Mouse (Mus musculus) C2C12 (cell line): ENCODE measurements around the gene Gga3. TPM values are rescaled to one million over a fixed set of nuclear protein-coding genes. Genes with fewer than 3 reads are reported as not detected.
A peak's percentile ranks its signal among the peaks of the same experiment; 100 is the strongest.
"Not testable (repeated sequence)": the region's sequence is repeated elsewhere in the genome, so short reads cannot be mapped to it uniquely, and the experiment has no call there.

ENCODE experiments used
- H3K27me3 ChIP-seq: one replicate; pipeline ENCODE4 v1.6.1; 2011; ENCODE audit not compliant: control insufficient read depth, insufficient read depth, insufficient read length
- H3K36me3 ChIP-seq: one replicate; pipeline ENCODE4 v1.6.1; 2011; ENCODE audit not compliant: control insufficient read depth, insufficient read depth
- H3K4me3 ChIP-seq: one replicate; pipeline ENCODE4 v1.5.1; 2011; ENCODE audit warnings: mild to moderate bottlenecking, control low read depth; ENCODE audit not compliant: poor library complexity, insufficient read depth, severe bottlenecking
- H3K79me2 ChIP-seq: one replicate; pipeline ENCODE4 v1.6.1; 2011; ENCODE audit not compliant: control insufficient read depth, insufficient read depth
- H3K79me3 ChIP-seq: one replicate; pipeline ENCODE4 v1.6.1; 2011; ENCODE audit warnings: low read depth, control low read depth
- H3ac ChIP-seq: one replicate; pipeline ENCODE3; 2011; ENCODE audit warnings: low read depth; ENCODE audit not compliant: control insufficient read depth, insufficient read length
- CEBPB ChIP-seq: IDR thresholded peaks from one replicate; pipeline ENCODE4 v1.6.1; 2011; ENCODE audit warnings: low read depth, mild to moderate bottlenecking, control low read depth, moderate library complexity
- CTCF ChIP-seq: IDR thresholded peaks from one replicate; pipeline ENCODE4 v1.5.1; 2011; ENCODE audit not compliant: control insufficient read depth, insufficient read depth, insufficient read length
- FOSL1 ChIP-seq: IDR thresholded peaks from one replicate; pipeline ENCODE4 v1.8.0; 2011; ENCODE audit warnings: mild to moderate bottlenecking, low read length; ENCODE audit not compliant: poor library complexity, insufficient read depth, severe bottlenecking
- MAX ChIP-seq: IDR thresholded peaks from one replicate; pipeline ENCODE4 v1.6.1; 2011; ENCODE audit warnings: mild to moderate bottlenecking, control low read depth
- MYOD1 ChIP-seq: IDR thresholded peaks from one replicate; pipeline ENCODE4 v1.6.1; 2011; ENCODE audit warnings: low read depth; ENCODE audit not compliant: control insufficient read depth, insufficient read length
- MYOG ChIP-seq: IDR thresholded peaks from one replicate; pipeline ENCODE4 v1.6.1; 2011; ENCODE audit not compliant: control insufficient read depth, insufficient read length; ENCODE audit errors: extremely low read depth
- USF1 ChIP-seq: IDR thresholded peaks from one replicate; pipeline ENCODE4 v1.6.1; 2011; ENCODE audit warnings: low read depth, mild to moderate bottlenecking, control low read depth, moderate library complexity
- long read RNA-seq, 2 experiments: library from polyadenylated mRNA; unstranded; transcript quantifications; one replicate each; pipeline ENCODE4 v2.0.0; 2019 to 2020
- polyA plus RNA-seq: library from polyadenylated mRNA; unstranded; fragments of >200 nt; fragmentation: generic; extraction: Trizol; gene quantifications from one replicate; pipeline ENCODE4 v1.2.1, GENCODE M21; 2012; ENCODE audit warnings: missing spikeins

Gene Gga3
- polyA plus RNA-seq: 16.0 TPM
- long read RNA-seq, experiment 1, partial matches to known transcripts: 1 of 2 reads
- long read RNA-seq, experiment 1, other reads (novel, unspliced or antisense): 0 of 2 reads
- long read RNA-seq, experiment 2, transcript Gga3-201 (17 exons, 3,816 nt): major isoform, 13 of 21 reads
- long read RNA-seq, experiment 2, partial matches to known transcripts: 4 of 21 reads
- long read RNA-seq, experiment 2, other reads (novel, unspliced or antisense): 4 of 21 reads

- H3ac ChIP-seq: peak within 1 kb of the TSS; percentile 97
- peaks cover 49% of the 10 kb centered on the region for H3K79me3 ChIP-seq
- H3K27me3 ChIP-seq: no peaks in the 10 kb centered on the region
- peaks cover 46% of the 10 kb centered on the region for H3K36me3 ChIP-seq
- H3K79me2 ChIP-seq: peaks cover 76% of the 10 kb centered on the region
- H3K4me3 ChIP-seq: peak within 1 kb of the TSS; percentile 99
- TF ChIP-seq CEBPB (no peak), USF1 (no peak), MAX (peak; percentile 99), MYOG (no peak)
Measured at GRCm38 (mm10) chr11:115603476-115604303, at the start of gene Gga3, which contains the start of gene Mrps7. Gene Gga3 (minus strand): TSS chr11:115604051. Gene Mrps7 (plus strand): TSS chr11:115603925.

- H3ac ChIP-seq: no peak overlapping the region
- no peak for TF ChIP-seq MAX
- TF ChIP-seq MYOG: no peak
- no peak for TF ChIP-seq FOSL1
- TF ChIP-seq USF1: no peak
- no peak for TF ChIP-seq MYOD1
- no peak for TF ChIP-seq CTCF
- H3K27me3 ChIP-seq: no peaks in the 10 kb centered on the region
- peaks cover 2% of the 10 kb centered on the region for H3K79me3 ChIP-seq
- H3K79me2 ChIP-seq: peaks cover 8% of the 10 kb centered on the region
- H3K4me3 ChIP-seq: no peak overlapping the region
- peaks cover 38% of the 10 kb centered on the region for H3K36me3 ChIP-seq
Measured at GRCm38 (mm10) chr11:115653194-115653593, 49.3 kb upstream of the Gga3 start.

DNA sequence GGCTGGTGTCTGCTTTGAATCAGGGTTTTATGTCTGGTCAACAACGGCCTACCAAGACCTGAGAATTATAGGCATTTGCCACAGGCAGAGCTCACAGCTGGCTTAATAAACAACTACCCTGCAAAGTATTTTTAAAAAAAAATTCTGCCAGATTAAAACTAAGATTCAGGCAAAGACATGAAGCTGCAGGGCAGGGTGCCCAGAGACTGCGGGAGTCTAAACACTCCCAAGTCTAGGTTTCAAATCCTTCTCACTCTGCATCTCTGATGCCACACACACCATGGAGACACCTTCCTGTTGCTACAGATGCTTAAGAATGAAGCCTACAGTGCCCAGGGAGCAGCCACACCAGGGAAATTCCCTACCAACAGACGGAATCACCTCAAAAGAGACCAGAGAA lies 47.8 kb upstream of the Gga3 start:
- H3K79me3 ChIP-seq: no peaks in the 10 kb centered on the region
- H3K36me3 ChIP-seq: peaks cover 45% of the 10 kb centered on the region
- H3K79me2 ChIP-seq: peaks cover 3% of the 10 kb centered on the region
- no peak overlapping the region for H3ac ChIP-seq
- H3K4me3 ChIP-seq: no peak overlapping the region
- TF ChIP-seq USF1 (no peak), MAX (no peak), MYOG (no peak), MYOD1 (no peak)
- no peaks in the 10 kb centered on the region for H3K27me3 ChIP-seq

DNA sequence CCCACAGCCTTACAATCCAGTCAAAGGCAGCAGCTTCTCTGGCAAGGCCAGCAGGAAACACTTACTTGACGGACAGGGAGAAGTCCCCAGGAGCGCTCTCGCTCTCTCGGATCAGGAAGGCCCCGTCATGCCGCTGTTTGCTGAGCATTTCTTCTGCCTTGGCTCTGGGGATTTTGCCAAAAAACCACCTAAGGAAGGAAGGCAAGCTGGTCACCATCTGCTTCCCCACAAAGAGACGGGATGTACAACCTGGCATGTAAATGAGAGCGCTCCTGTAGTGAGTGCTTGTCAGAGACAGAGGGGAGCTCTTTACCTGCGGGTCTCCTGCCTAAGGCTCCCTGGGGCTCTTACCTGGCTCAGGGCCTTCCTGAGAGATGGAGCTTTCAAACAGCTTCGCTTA lies 45.9 kb upstream of the Gga3 start:
- H3K79me3 ChIP-seq: no peaks in the 10 kb centered on the region
- H3K4me3 ChIP-seq: no peak overlapping the region
- H3K27me3 ChIP-seq: no peaks in the 10 kb centered on the region
- H3ac ChIP-seq: no peak overlapping the region
- peaks cover 48% of the 10 kb centered on the region for H3K36me3 ChIP-seq
- no peaks in the 10 kb centered on the region for H3K79me2 ChIP-seq
- no peak for TF ChIP-seq USF1
- TF ChIP-seq MYOD1: no peak
- TF ChIP-seq MYOG: no peak
- TF ChIP-seq CTCF: no peak
- no peak for TF ChIP-seq FOSL1
- TF ChIP-seq MAX: no peak
- no peak for TF ChIP-seq CEBPB

DNA sequence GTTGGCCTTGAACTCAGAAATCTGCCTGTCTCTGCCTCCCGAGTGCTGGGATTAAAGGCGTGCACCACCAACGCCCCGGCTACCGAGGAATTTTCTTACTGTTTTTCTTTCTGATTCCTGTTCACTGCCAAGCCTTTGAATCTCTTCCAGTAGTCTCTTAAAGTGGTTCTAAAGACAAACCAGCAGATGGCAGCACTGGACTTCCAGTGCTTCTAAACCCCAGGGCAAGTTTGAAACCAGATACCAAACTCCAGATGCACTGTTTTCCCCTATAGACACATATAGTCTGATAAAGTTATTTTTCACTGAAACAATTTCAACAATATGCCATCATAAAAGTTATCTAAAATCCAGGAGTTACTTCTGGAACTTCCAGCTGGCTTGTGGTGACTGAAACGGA lies 43.6 kb upstream of the Gga3 start:
- H3K36me3 ChIP-seq: peaks cover 39% of the 10 kb centered on the region
- no peak for TF ChIP-seq CEBPB
- TF ChIP-seq MYOG: no peak
- TF ChIP-seq CTCF: no peak
- TF ChIP-seq MYOD1: no peak
- no peak for TF ChIP-seq USF1
- no peak for TF ChIP-seq MAX
- TF ChIP-seq FOSL1: no peak
- H3K79me3 ChIP-seq: no peaks in the 10 kb centered on the region

DNA sequence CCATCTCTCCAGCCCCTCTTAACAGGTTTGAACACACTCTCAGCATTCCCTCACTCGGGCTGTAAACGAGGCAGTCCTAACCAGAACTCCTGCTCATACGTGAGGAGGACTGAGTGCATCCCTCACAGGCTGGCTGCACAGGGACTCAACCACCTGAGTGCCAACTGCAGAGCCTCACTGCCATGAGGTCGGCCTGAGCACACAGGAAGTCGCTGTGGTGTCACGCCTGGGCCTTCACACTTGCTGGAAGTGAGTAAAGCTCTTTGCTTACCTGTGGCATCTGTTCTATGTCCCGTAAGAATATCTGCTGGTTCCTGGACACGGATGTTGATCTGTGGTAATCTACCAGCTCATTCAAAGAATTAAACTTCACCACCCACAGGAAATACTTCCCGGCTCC lies 42.6 kb upstream of the Gga3 start:
- no peaks in the 10 kb centered on the region for H3K79me3 ChIP-seq
- no peaks in the 10 kb centered on the region for H3K27me3 ChIP-seq
- H3K36me3 ChIP-seq: peaks cover 39% of the 10 kb centered on the region
- no peak for TF ChIP-seq FOSL1
- no peak for TF ChIP-seq MYOD1
- TF ChIP-seq MYOG: no peak
- TF ChIP-seq CTCF: no peak
- no peak for TF ChIP-seq CEBPB
- no peak for TF ChIP-seq MAX
- no peak for TF ChIP-seq USF1
- H3ac ChIP-seq: no peak overlapping the region
- H3K4me3 ChIP-seq: no peak overlapping the region
- no peaks in the 10 kb centered on the region for H3K79me2 ChIP-seq

More for the DNA sequence above, 43.6 kb upstream of the Gga3 start:
- Histone ChIP-seq H3ac (no peak overlapping the region), H3K79me2 (no peaks in the 10 kb centered on the region), H3K4me3 (no peak overlapping the region), H3K27me3 (no peaks in the 10 kb centered on the region)

DNA sequence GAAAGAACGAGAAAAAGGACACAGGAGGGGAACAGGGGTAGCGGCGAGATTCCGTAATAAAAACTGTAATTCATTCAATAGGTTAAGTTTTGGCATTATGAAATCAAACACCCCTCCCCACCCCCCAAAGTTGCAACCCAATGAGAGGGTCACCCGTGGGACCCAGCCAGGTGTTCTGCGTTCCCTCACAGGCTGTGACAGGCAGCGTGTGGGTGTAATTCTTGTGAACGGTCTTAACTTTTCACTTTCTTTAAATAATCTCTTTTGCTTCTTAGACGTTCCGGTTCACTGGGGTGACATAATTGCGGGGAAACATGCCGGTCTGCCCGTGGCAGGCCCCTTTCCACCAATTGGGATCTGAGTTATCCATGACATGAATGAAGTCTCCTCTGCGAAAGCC lies 41.6 kb upstream of the Gga3 start:
- not testable (repeated sequence) for H3K27me3 ChIP-seq, H3ac ChIP-seq, H3K4me3 ChIP-seq, H3K79me3 ChIP-seq, H3K79me2 ChIP-seq
- H3K36me3 ChIP-seq: peaks cover 39% of the 10 kb centered on the region
